In genomic region chr16:18858551-18858950, GRCm38 (mm10) we compare ENCODE assay signal across 8 mouse cellular contexts. TPM values are rescaled to one million over a fixed set of nuclear protein-coding genes. Genes with fewer than 3 reads are reported as not detected.
A peak's percentile ranks its signal among the peaks of the same experiment; 100 is the strongest.
DNase-seq lines count a peak whose midpoint lies in the region; ATAC-seq lines count a peak whose summit lies in the region.

No protein-coding gene starts in this region.

- no peak overlapping the region for H3K4me2 ChIP-seq in heart, embryonic 12.5 days

- DNase-seq in heart, adult 11 months: peak; percentile 90
- peak; percentile 75 for DNase-seq in thymus, postnatal 0 days (ENCODE audit: low spot score)
- DNase-seq in thymus, postnatal 36 days: no peak
- peak; percentile 47 to 66 for DNase-seq in cerebellum, postnatal 25 days
- DNase-seq in layer of hippocampus, adult 9-10 months (ENCODE audit: low spot score): peak; percentile 83
- DNase-seq in skeletal muscle tissue, adult 2 months (ENCODE audit: low read depth, low spot score): peak; percentile 43
- DNase-seq in testis, postnatal 14 days (ENCODE audit: low spot score): no peak

- H3K9ac ChIP-seq in heart, embryonic 12.5 days: no peak overlapping the region

- H3K4me3 ChIP-seq in heart, embryonic 12.5 days: no peak overlapping the region

- no peaks in the 10 kb centered on the region for H3K4me1 ChIP-seq in heart, embryonic 12.5 days (replicated peaks)

- no peak overlapping the region for H3K27ac ChIP-seq in heart, embryonic 12.5 days (ENCODE audit: poor library complexity, severe bottlenecking)

- H3K27me3 ChIP-seq in heart, embryonic 12.5 days (replicated peaks): no peaks in the 10 kb centered on the region

- H3K36me3 ChIP-seq in heart, embryonic 12.5 days: no peaks in the 10 kb centered on the region

- no peaks in the 10 kb centered on the region for H3K9me3 ChIP-seq in heart, embryonic 12.5 days (replicated peaks)

- no peak for ATAC-seq in heart, embryonic 12.5 days (ENCODE audit: insufficient number of reproducible peaks, low FRiP score)

RNA-seq across cellular contexts. Expression of gene Mrpl40, which starts 18.1 kb away (rescaled TPM):
- 87.2 and 89.1 TPM in 2 replicates for polyA plus RNA-seq in heart, embryonic 12.5 days (2016; fragmentation: Nextera tagmentation; extraction: Ambion mirVana)
- polyA plus RNA-seq in thymus, postnatal 0 days (2015; fragmentation: Nextera tagmentation; extraction: Ambion mirVana): 123 and 126 TPM in 2 replicates

RNA-seq across cellular contexts. Expression of gene Hira, which starts 18.3 kb away (rescaled TPM):
- 14.2 and 14.6 TPM in 2 replicates for polyA plus RNA-seq in heart, embryonic 12.5 days (2016; fragmentation: Nextera tagmentation; extraction: Ambion mirVana)
- 12.7 and 16.4 TPM in 2 replicates for polyA plus RNA-seq in thymus, postnatal 0 days (2015; fragmentation: Nextera tagmentation; extraction: Ambion mirVana)

RNA-seq across cellular contexts. Expression of gene Gm28539, which starts 22.2 kb away (rescaled TPM):
- polyA plus RNA-seq in heart, embryonic 12.5 days (2016; fragmentation: Nextera tagmentation; extraction: Ambion mirVana): not detected in 2 replicates
- not detected in 2 replicates for polyA plus RNA-seq in thymus, postnatal 0 days (2015; fragmentation: Nextera tagmentation; extraction: Ambion mirVana)

RNA-seq across cellular contexts. Expression of gene 2510002D24Rik, which starts 22.2 kb away (rescaled TPM):
- 32.7 and 34.7 TPM in 2 replicates for polyA plus RNA-seq in heart, embryonic 12.5 days (2016; fragmentation: Nextera tagmentation; extraction: Ambion mirVana)
- polyA plus RNA-seq in thymus, postnatal 0 days (2015; fragmentation: Nextera tagmentation; extraction: Ambion mirVana): 19.5 and 34.3 TPM in 2 replicates

RNA-seq across cellular contexts. Expression of gene Cdc45, which starts 46.8 kb away (rescaled TPM):
- polyA plus RNA-seq in heart, embryonic 12.5 days (2016; fragmentation: Nextera tagmentation; extraction: Ambion mirVana): 38.6 and 38.9 TPM in 2 replicates
- polyA plus RNA-seq in thymus, postnatal 0 days (2015; fragmentation: Nextera tagmentation; extraction: Ambion mirVana): 60.7 and 68.5 TPM in 2 replicates

Comparison
In these comparisons a context has a peak if more than half of its experiments do, and no peak if none do; other contexts are left out.
1. DNase-seq: peak in heart, adult 11 months (single experiment), thymus, postnatal 0 days (single experiment), cerebellum, postnatal 25 days (2 of 2), layer of hippocampus, adult 9-10 months (single experiment) and skeletal muscle tissue, adult 2 months (single experiment); none in thymus, postnatal 36 days (0 of 2) and testis, postnatal 14 days (single experiment).